Mouse (Mus musculus): ENCODE data around the gene Btf3. TPM values are rescaled to one million over a fixed set of nuclear protein-coding genes. Genes with fewer than 3 reads are reported as not detected.

The Btf3 gene
- polyA plus RNA-seq, 1 experiment from 2014 or later = 746 TPM

DNA sequence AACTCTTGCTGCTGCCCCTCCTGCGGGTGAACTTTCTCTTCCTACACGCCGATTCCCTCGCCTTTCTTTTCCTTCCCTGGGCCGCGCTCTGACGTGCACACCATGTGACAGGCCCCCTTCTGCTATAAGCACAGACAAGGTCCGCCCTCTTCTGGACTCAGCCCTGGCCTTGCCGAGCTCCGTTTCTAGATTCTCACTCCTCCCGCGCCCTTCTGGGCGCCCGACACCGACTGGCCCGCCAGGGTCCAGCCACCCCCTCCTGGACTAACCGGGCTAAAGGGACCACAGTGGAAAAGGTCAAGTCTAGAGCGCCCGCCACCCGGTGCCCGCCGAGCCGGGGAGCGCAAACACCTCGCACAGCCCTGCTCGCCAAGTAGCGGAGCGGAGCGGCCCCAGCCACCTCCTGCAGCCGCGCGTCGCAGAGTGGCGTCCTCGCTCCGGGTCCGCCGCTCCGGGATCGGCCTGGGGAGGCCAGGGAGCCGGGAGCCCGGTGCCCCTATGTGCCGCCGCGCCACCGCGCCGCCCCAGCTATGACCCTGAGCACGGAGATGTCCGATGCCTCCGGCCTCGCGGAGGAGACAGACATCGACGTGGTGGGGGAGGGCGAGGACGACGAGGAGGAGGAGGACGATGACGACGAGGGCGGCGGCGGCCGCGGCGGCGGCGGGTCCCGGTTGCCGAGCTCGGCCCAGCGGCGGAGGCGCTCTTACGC is 37.4 kb upstream of the Btf3 start, which contains the start of gene Foxd1:
Foxd1 (plus strand) TSS at position 153 of the 712 bp plus-strand sequence.
- H3K27ac ChIP-seq (ENCODE audit: low read depth) = no peak within 1 kb of the TSS
- DNase-seq = peak; percentile 81

DNA sequence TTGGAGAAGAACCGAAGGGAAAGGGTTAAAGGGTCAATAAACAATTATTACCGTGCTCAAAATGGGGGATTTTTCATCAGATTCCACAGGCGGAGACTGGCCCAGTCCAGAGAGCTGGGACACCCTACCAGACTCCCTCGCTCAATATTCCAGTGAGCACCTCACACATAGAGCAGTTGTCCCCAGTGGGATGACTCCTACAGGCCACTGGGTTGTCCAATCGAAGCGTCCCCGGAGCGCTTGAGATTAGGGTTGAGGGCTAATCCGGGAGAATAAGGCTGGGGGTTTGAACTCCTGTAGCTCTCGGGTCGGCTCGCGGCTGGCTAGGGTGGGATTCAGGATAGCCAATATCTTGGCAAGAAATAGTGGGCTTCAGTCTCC is 36.9 kb upstream of the Btf3 start:
- under 1% methylated on average over 13 of the region's 13 CpGs for WGBS
- no peaks in the 10 kb centered on the region for H3K9me3 ChIP-seq (ENCODE audit: low read depth, low read length)
- H3K4me2 ChIP-seq = peak overlapping the region; percentile 84
- peak overlapping the region; percentile 46 for H3K4me3 ChIP-seq (ENCODE audit: low read depth, low read length)
- ATAC-seq (ENCODE audit: insufficient read depth) (peak; percentile 17; the same call in 1 of the 2 replicates), DNase-seq (no peak)
- H3K27me3 ChIP-seq (ENCODE audit: insufficient read depth, low read length) = peaks cover 82% of the 10 kb centered on the region
- no peak overlapping the region for H3K27ac ChIP-seq (ENCODE audit: low read depth)
- H3K36me3 ChIP-seq (ENCODE audit: insufficient read depth) = no peaks in the 10 kb centered on the region
- TF ChIP-seq CTCF (IDR thresholded peaks at IDR 0.05; ENCODE audit: low read depth) = no peak
- peaks cover 3% of the 10 kb centered on the region; the same call in 1 of the 2 replicates for H3K4me1 ChIP-seq (ENCODE audit: insufficient read depth)
- no peak overlapping the region for H3K9ac ChIP-seq

More for the DNA sequence above, 37.4 kb upstream of the Btf3 start, which contains the start of gene Foxd1:
- peaks cover 3% of the 10 kb centered on the region; the same call in 1 of the 2 replicates for H3K4me1 ChIP-seq (ENCODE audit: insufficient read depth)
- H3K4me3 ChIP-seq (ENCODE audit: low read depth, low read length) = peak within 1 kb of the TSS; percentile 46
- TF ChIP-seq CTCF (IDR thresholded peaks at IDR 0.05; ENCODE audit: low read depth) = no peak
- H3K36me3 ChIP-seq (ENCODE audit: insufficient read depth) = no peaks in the 10 kb centered on the region
- peak; percentile 93 for ATAC-seq (ENCODE audit: insufficient read depth)
- peak within 1 kb of the TSS; percentile 84 for H3K4me2 ChIP-seq
- H3K9ac ChIP-seq = peak within 1 kb of the TSS; percentile 20; the same call in 1 of the 2 replicates
- peaks cover 87% of the 10 kb centered on the region for H3K27me3 ChIP-seq (ENCODE audit: insufficient read depth, low read length)
- no peaks in the 10 kb centered on the region for H3K9me3 ChIP-seq (ENCODE audit: low read depth, low read length)
- under 1% methylated on average over 69 of the region's 76 CpGs for WGBS

DNA sequence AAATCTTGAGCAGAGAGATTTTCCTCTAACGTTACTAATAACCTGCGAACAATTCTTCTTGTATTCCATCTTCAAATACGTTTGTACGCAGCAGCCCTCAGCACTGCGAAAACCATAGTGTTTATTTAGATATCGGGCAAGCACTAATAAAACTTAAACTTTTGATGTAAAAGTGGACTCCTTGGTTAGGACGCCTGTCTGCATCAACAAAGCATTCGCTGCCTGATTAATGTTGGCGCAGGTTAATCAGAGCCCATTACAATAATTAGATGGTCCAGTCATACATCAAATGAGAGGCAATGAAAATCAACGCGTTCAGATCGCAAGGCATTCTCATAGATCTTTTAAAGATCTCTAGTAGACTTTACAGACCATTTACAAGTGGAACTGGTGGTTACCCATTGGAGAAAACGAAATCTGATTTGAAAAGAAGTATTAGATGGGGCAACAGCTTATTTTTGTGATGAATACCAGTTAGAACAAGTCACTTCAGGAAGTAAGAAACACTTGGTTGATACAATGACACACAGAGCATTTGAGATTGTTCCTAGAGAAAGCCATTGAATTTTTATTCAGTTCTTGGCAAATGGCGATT is 35.7 kb upstream of the Btf3 start:
- Histone ChIP-seq H3K9ac (no peak overlapping the region), H3K27me3 (ENCODE audit: insufficient read depth, low read length) (peaks cover 70% of the 10 kb centered on the region), H3K27ac (ENCODE audit: low read depth) (no peak overlapping the region), H3K4me2 (no peak overlapping the region), H3K9me3 (ENCODE audit: low read depth, low read length) (no peaks in the 10 kb centered on the region), H3K36me3 (ENCODE audit: insufficient read depth) (no peaks in the 10 kb centered on the region), H3K4me1 (ENCODE audit: insufficient read depth) (peaks cover 3% of the 10 kb centered on the region; the same call in 1 of the 2 replicates), H3K4me3 (ENCODE audit: low read depth, low read length) (no peak overlapping the region)
- WGBS = 13% methylated on average over 14 of the region's 14 CpGs
- no peak for ATAC-seq (ENCODE audit: insufficient read depth)
- TF ChIP-seq CTCF (IDR thresholded peaks at IDR 0.05; ENCODE audit: low read depth) = no peak
- no peak for DNase-seq

DNA sequence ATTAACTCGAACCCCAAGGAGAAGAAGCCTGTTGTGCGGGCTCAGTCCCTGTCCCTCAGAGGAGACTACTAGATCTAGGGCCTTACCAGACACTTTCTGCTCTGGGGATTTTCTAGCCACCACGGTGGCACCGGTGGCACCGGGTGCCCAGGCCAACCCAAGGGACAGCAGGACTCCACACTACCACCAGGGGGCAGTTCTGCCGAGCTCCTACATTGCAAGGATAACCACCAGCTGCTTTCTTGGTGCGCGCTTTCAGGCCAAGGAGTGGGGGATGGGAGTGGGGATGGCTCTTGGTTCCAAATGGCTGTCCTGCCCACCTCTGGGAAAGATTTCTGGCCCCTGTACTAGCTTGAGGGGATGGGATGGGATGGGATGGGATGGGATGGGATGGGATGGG is 34.7 kb upstream of the Btf3 start:
- 19% methylated on average over 8 of the region's 8 CpGs for WGBS
- peak; percentile 58 for DNase-seq
- Histone ChIP-seq H3K4me2 (no peak overlapping the region), H3K9me3 (ENCODE audit: low read depth, low read length) (no peaks in the 10 kb centered on the region), H3K4me1 (ENCODE audit: insufficient read depth) (peaks cover 3% of the 10 kb centered on the region; the same call in 1 of the 2 replicates), H3K4me3 (ENCODE audit: low read depth, low read length) (no peak overlapping the region), H3K27ac (ENCODE audit: low read depth) (no peak overlapping the region), H3K36me3 (ENCODE audit: insufficient read depth) (no peaks in the 10 kb centered on the region), H3K9ac (no peak overlapping the region), H3K27me3 (ENCODE audit: insufficient read depth, low read length) (peaks cover 60% of the 10 kb centered on the region)
- no peak for ATAC-seq (ENCODE audit: insufficient read depth)
- TF ChIP-seq CTCF (IDR thresholded peaks at IDR 0.05; ENCODE audit: low read depth) = peak; percentile 67

DNA sequence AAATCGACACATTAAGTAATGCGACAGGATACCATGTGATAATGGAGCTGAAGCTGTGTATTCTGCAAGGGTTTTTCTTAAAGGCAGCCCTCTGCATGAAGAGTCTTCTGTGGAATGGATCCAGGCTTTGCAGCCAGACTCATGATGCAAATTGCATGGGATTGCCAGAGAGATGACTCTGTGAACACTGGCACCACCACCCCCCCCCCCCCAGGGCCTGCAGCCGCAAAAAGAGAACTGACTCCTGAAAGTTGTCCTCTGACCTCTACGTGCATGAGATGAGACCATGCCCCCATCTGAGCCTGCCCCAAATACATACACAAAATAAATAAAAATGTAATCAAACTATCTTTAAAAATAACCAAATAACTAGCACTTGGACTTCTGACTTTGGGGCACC is 32.7 kb upstream of the Btf3 start:
- DNase-seq = no peak
- no peak overlapping the region for H3K27ac ChIP-seq (ENCODE audit: low read depth)
- H3K4me2 ChIP-seq = no peak overlapping the region
- no peak for TF ChIP-seq CTCF (IDR thresholded peaks at IDR 0.05; ENCODE audit: low read depth)
- 75% methylated on average over 4 of the region's 4 CpGs for WGBS
- no peak for ATAC-seq (ENCODE audit: insufficient read depth)
- H3K9ac ChIP-seq = no peak overlapping the region
- H3K36me3 ChIP-seq (ENCODE audit: insufficient read depth) = no peaks in the 10 kb centered on the region
- peaks cover 3% of the 10 kb centered on the region; the same call in 1 of the 2 replicates for H3K4me1 ChIP-seq (ENCODE audit: insufficient read depth)
- no peak overlapping the region for H3K4me3 ChIP-seq (ENCODE audit: low read depth, low read length)
- no peaks in the 10 kb centered on the region for H3K9me3 ChIP-seq (ENCODE audit: low read depth, low read length)
- H3K27me3 ChIP-seq (ENCODE audit: insufficient read depth, low read length) = peaks cover 42% of the 10 kb centered on the region

DNA sequence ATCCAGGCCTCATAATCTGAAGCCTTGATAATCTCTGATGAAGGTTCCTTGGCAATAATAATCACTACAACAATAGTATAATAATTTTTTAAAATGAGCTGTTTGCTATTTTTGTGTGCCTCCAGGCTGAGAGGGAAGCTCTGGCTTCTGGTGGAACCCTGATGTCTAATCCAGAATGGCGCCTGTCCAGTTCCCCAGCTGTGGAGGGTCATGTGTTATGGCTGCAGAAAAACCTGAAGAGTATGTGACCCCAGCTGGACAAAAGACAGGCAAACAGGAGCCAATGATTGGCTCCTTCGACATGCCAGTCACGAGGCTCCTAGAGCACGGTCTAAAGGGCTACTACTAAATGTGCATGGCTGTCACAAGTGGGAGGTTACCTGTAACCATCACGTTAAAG is 23.7 kb upstream of the Btf3 start:
- ATAC-seq (ENCODE audit: insufficient read depth) (no peak), DNase-seq (no peak)
- TF ChIP-seq CTCF (IDR thresholded peaks at IDR 0.05; ENCODE audit: low read depth) = no peak
- Histone ChIP-seq H3K27ac (ENCODE audit: low read depth) (no peak overlapping the region), H3K36me3 (ENCODE audit: insufficient read depth) (no peaks in the 10 kb centered on the region), H3K4me2 (no peak overlapping the region), H3K9me3 (ENCODE audit: low read depth, low read length) (no peaks in the 10 kb centered on the region), H3K9ac (no peak overlapping the region), H3K4me1 (ENCODE audit: insufficient read depth) (no peaks in the 10 kb centered on the region), H3K27me3 (ENCODE audit: insufficient read depth, low read length) (no peaks in the 10 kb centered on the region), H3K4me3 (ENCODE audit: low read depth, low read length) (no peak overlapping the region)
- 71% methylated on average over 5 of the region's 5 CpGs for WGBS

DNA sequence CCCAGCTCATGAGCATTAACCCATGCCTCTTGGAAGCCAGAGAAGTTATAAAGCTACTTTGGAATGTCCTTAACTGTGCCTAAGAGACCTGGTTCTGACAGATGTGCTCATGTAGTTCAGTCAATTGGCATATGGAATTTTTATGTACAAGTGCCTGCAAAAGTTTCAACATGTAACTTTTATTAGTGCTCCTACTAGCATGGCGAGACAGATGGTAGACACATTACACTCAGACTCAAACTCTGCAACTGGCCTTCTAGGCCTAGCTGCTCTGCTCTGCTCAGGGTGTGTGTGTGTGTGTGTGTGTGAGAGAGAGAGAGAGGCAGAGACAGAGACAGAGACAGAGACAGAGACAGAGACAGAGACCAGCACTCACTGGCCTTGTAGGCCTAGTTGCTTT is 19.4 kb upstream of the Btf3 start:
- H3K27me3 ChIP-seq (ENCODE audit: insufficient read depth, low read length) = no peaks in the 10 kb centered on the region
- no peak overlapping the region for H3K27ac ChIP-seq (ENCODE audit: low read depth)
- no peak for ATAC-seq (ENCODE audit: insufficient read depth)
- no peaks in the 10 kb centered on the region for H3K4me1 ChIP-seq (ENCODE audit: insufficient read depth)
- no peak for TF ChIP-seq CTCF (IDR thresholded peaks at IDR 0.05; ENCODE audit: low read depth)
- no peak overlapping the region for H3K4me3 ChIP-seq (ENCODE audit: low read depth, low read length)
- no peak overlapping the region for H3K4me2 ChIP-seq
- no peaks in the 10 kb centered on the region for H3K9me3 ChIP-seq (ENCODE audit: low read depth, low read length)
- H3K36me3 ChIP-seq (ENCODE audit: insufficient read depth) = no peaks in the 10 kb centered on the region
- DNase-seq = no peak
- 85% methylated on average over 1 of the region's 1 CpGs for WGBS
- no peak overlapping the region for H3K9ac ChIP-seq
